Mouse (Mus musculus) cerebral cortex, adult 2 months (tissue): ENCODE data around the gene Arfgap2.

Experiments used
- WGBS: fragments of 180-500 bp; shearing (Covaris S2); methylation state at CpG from one replicate; pipeline ENCODE4 v1.1.7; 2018; 5-methylcytosine and 5-hydroxymethylcytosine counted together

The Arfgap2 gene

GRCm38 (mm10) chr2:91308680-91309079 is 43.9 kb downstream of the Arfgap2 start:
- 58% methylated on average over 5 of the region's 5 CpGs for WGBS

GRCm38 (mm10) chr2:91309546-91309945 is 44.8 kb downstream of the Arfgap2 start:
- 87% methylated on average over 3 of the region's 3 CpGs for WGBS

DNA sequence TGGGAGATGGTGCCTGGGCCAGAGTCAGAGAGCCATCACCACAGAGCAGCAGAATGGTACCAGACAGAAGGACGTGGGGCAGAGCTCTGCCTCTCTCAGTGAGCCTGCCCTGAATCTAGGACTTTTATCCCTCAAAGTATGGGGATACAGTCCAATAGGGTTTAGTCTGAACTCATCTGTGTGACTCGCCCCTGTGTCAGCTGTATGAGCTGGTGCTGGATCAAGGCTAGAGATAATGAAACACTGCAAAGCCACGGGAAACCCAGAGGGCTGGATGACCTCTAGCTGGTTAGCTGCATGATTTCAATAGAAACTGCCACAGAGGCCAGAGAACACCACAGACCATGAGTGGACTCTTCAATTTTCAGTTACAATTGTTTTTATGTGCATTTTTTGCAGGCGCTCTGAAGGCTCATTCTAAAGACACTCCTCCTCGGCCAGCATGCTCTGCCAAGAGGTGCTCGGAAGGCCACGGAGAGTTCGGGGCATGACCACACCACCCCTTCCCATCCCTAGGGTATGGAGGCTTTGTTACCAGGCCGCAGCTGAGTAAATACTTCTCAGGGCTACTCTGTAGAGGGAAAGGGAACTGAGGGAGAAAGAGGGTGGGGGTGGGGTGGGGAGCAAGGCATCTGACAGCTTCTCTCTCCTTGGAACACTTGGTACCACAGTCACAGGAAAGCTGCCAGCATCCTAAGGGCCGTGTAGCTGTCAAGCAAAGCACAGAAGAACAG is 48.0 kb downstream of the Arfgap2 start:
- 62% methylated on average over 10 of the region's 10 CpGs for WGBS

DNA sequence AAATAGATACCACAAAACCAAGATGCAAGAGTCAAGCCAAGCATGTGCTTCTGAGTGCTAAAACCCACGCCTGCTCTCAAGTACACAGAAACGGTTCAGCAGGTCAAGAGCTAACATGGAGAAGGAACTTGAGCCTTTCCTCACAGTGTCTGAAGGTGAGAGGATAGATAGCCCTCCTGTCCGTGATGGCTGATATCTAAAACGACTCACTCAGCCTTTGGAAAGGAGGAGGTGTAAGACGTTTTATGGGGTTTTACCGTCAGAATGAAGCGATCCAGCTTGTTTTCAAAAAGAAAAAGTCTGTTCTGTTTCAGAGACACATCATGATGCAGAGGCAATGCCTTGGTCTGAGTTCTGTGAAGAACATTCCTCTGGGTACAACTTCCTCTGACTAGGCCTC is 49.4 kb downstream of the Arfgap2 start:
- 82% methylated on average over 7 of the region's 7 CpGs for WGBS

GRCm38 (mm10) chr2:91320559-91321529 is 56.1 kb downstream of the Arfgap2 start:
- 80% methylated on average over 10 of the region's 10 CpGs for WGBS

DNA sequence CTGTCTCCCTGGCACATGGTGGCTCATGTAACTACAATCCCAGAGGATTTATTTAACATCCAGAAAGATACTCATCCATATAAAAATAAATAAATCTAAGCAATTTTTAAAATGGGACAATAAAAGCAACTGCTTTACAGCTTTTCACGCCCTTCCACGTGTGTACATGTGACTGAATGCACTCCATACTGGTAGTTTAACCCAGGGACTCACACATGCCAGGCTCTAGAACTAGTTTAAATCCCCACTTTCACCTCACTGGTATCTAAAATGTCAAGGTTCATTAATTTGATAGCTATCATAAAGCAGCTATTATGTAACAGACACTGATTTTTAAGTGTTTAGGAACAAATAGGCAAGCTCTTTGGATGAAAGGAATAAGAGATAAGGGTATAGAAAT is 57.1 kb downstream of the Arfgap2 start:
- WGBS, result 89% methylated on average over 2 of the region's 2 CpGs

DNA sequence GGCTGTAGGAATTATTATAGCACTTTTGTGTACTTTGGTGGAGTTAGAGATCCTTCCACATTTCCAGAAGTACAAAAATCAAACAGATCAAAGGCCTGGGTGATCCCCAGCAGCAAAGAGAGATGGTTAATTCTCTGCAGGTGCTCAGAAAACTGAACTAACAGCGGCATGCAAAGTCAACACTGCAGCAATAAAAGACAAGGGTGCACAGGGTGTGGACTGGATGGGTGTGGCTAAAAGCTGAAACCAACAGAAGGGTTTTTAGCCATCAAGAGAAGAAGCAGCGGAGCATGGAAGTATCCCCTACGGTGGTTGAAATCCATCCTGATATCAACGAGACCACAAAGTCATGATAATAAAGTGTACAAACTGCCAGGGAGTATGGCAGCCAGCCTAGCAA is 57.7 kb downstream of the Arfgap2 start:
- 84% methylated on average over 4 of the region's 4 CpGs for WGBS

- WGBS, result 47% methylated on average over 1 of the region's 1 CpGs
Observed at GRCm38 (mm10) chr2:91324346-91324745, 59.6 kb downstream of the Arfgap2 start.

DNA sequence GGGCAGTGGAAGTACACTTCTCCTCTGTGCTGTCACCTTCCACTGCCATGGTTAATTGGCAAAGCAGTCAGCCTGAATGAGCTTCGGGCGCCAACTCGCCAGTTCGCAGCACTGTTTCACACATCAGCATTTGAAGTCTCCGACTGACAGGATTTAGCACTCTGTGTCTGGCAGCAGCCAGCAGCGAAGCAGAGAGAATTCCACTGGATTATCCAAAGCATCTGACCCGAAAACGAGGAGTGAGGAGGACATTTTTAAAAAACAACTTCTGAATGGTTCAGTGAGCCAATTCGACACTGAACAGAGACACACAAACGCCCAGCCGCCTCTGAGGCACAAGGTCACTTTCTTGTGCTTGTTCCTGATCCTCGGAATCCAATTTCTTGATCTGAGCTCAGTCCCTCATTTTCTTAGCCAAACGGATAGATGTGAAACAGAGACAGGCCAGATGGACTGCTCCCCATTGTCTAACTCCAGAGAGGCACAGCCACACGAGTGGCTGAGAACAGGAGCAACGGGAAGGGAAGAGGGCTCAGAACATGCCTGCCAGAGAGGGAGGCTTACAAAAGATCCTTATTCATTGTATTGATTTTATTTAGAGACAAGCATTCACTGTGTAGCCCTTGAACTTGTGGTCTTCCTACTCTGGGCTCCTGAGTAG is 60.1 kb downstream of the Arfgap2 start:
- WGBS, result 39% methylated on average over 15 of the region's 15 CpGs
